Mouse (Mus musculus): ENCODE data around the gene Ddrgk1. TPM values are rescaled to one million over a fixed set of nuclear protein-coding genes. Genes with fewer than 3 reads are reported as not detected.

Ddrgk1 gene
- polyA plus RNA-seq, 1 experiment from 2014 or later = 62.9 TPM

Other genes with a start within 250 kb of the Ddrgk1 start
- 69.6 and 80.5 TPM in 2 replicates for gene Vps16, start 240.3 kb downstream of the Ddrgk1 start, polyA plus RNA-seq (2014; fragmentation: Nextera tagmentation; extraction: Ambion mirVana)
- gene Pced1a, start 240.0 kb downstream of the Ddrgk1 start, polyA plus RNA-seq (2014; fragmentation: Nextera tagmentation; extraction: Ambion mirVana) = 7.6 and 7.8 TPM in 2 replicates
- gene Ptpra, start 214.4 kb downstream of the Ddrgk1 start, polyA plus RNA-seq (2014; fragmentation: Nextera tagmentation; extraction: Ambion mirVana) = 66.2 and 69.7 TPM in 2 replicates
- 119 and 122 TPM in 2 replicates for gene Mrps26, start 100.9 kb downstream of the Ddrgk1 start, polyA plus RNA-seq (2014; fragmentation: Nextera tagmentation; extraction: Ambion mirVana)
- gene Oxt, start 88.5 kb downstream of the Ddrgk1 start, polyA plus RNA-seq (2014; fragmentation: Nextera tagmentation; extraction: Ambion mirVana) = not detected in 2 replicates
- gene Avp, start 82.1 kb downstream of the Ddrgk1 start, polyA plus RNA-seq (2014; fragmentation: Nextera tagmentation; extraction: Ambion mirVana) = not detected in 2 replicates
- 26.3 and 30.8 TPM in 2 replicates for gene Fastkd5, start 34.6 kb downstream of the Ddrgk1 start, polyA plus RNA-seq (2014; fragmentation: Nextera tagmentation; extraction: Ambion mirVana)
- gene Ubox5, start 34.6 kb downstream of the Ddrgk1 start, polyA plus RNA-seq (2014; fragmentation: Nextera tagmentation; extraction: Ambion mirVana) = 14.4 and 14.8 TPM in 2 replicates
- 0.36 and 0.38 TPM in 2 replicates for gene Lzts3, start 21.9 kb downstream of the Ddrgk1 start, polyA plus RNA-seq (2014; fragmentation: Nextera tagmentation; extraction: Ambion mirVana)
- 105 and 106 TPM in 2 replicates for gene Itpa, start 3.0 kb upstream of the Ddrgk1 start, polyA plus RNA-seq (2014; fragmentation: Nextera tagmentation; extraction: Ambion mirVana)
- gene Slc4a11, start 32.9 kb upstream of the Ddrgk1 start, polyA plus RNA-seq (2014; fragmentation: Nextera tagmentation; extraction: Ambion mirVana) = 0.30 and 0.45 TPM in 2 replicates
- 15.4 and 20.6 TPM in 2 replicates for gene 4930402H24Rik, start 241.7 kb upstream of the Ddrgk1 start, polyA plus RNA-seq (2014; fragmentation: Nextera tagmentation; extraction: Ambion mirVana)
- 5.3 and 7.0 TPM in 2 replicates for gene Atrn, start 241.8 kb upstream of the Ddrgk1 start, polyA plus RNA-seq (2014; fragmentation: Nextera tagmentation; extraction: Ambion mirVana)